10 mouse cellular contexts compared by ENCODE assay signal in the genomic region with DNA sequence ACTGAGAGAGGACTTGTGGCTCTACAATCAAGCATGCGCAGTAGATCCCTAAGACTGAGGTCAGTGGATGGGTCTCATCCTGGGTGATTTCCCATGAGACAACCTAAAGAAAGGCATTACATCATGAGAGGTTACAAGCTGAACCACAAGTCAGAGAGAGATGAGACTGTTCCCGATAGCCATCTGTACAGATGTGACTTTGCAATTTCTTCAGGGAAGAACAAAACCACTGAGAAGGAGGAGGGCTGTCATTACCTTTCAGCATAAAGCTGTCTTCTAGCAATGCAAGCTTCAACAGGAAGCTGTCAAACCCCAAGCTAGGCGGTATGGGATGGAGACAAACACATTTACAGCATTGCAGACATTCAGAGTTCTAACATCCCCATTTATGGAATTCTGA.
DNase-seq lines count a peak whose midpoint lies in the region; ATAC-seq and TF ChIP-seq lines count a peak whose summit lies in the region.
"Had no signal": no experiment of that assay in that cellular context is flagged by ENCODE, and none has a peak within 500 bp of the region (broad histone marks: within the 10 kb centered on the region; RNA-seq: fewer than 3 reads in every experiment).

No protein-coding gene starts in this region.

- no peaks in the 10 kb centered on the region for H3K36me3 ChIP-seq in heart, postnatal 0 days (replicated peaks; ENCODE audit: control insufficient read depth, insufficient read depth, low read length)
- H3K36me3 ChIP-seq in hindbrain, embryonic 11.5 days (ENCODE audit: control insufficient read depth, insufficient read depth, low read length): no peaks in the 10 kb centered on the region
- no peaks in the 10 kb centered on the region for H3K36me3 ChIP-seq in midbrain, embryonic 13.5 days

- intact Hi-C loops in heart, postnatal 25 days (cut with DNase I): no loop called here

- 44% methylated on average over 3 of the region's 3 CpGs for WGBS in heart, postnatal 0 days
- WGBS in hindbrain, embryonic 11.5 days: 76% methylated on average over 3 of the region's 3 CpGs
- 74% methylated on average over 3 of the region's 3 CpGs for WGBS in midbrain, embryonic 13.5 days

- no peak for ATAC-seq in heart, postnatal 0 days (ENCODE audit: insufficient read depth, low read depth)
- ATAC-seq in hindbrain, embryonic 11.5 days (ENCODE audit: low FRiP score): no peak
- ATAC-seq in midbrain, embryonic 13.5 days: no peak
- no peak for ATAC-seq in CD4-positive, CD25-positive, alpha-beta regulatory T cell, adult 4 months

- peak overlapping the region; percentile 91 for H3K27ac ChIP-seq in heart, postnatal 0 days (ENCODE audit: low read depth)
- no peak overlapping the region for H3K27ac ChIP-seq in hindbrain, embryonic 11.5 days (ENCODE audit: low read depth, low read length)
- peak overlapping the region; percentile 51 for H3K27ac ChIP-seq in midbrain, embryonic 13.5 days

- DNase-seq in heart, postnatal 0 days (ENCODE audit: low spot score): no peak
- no peak for DNase-seq in heart, postnatal 25 days (ENCODE audit: low spot score)
- DNase-seq in MEL-GATA-1-ER (ENCODE audit: extremely low read depth, low read depth): peak; percentile 20
- DNase-seq in hindbrain, embryonic 11.5 days (ENCODE audit: low spot score): no peak
- no peak for DNase-seq in right cerebral cortex, adult 18-20 months
- DNase-seq in left cerebral cortex, adult 18-20 months (ENCODE audit: low spot score in 2 of 2): no peak
- DNase-seq: cerebellum, adult 18-20 months; kidney, postnatal 36 days had no signal

- peak overlapping the region; percentile 55; the same call in 1 of the 2 replicates for H3K9ac ChIP-seq in heart, postnatal 0 days (replicated peaks; ENCODE audit: low read depth, low read length)
- H3K9ac ChIP-seq in hindbrain, embryonic 11.5 days (ENCODE audit: low read depth, low read length): no peak overlapping the region; the same call in 1 of the 2 replicates
- peak overlapping the region; percentile 82 for H3K9ac ChIP-seq in midbrain, embryonic 13.5 days (replicated peaks)

- no peak for TF ChIP-seq CTCF in heart, postnatal 0 days (IDR thresholded peaks at IDR 0.05; ENCODE audit: low read depth)

- peaks cover 44% of the 10 kb centered on the region for H3K4me1 ChIP-seq in heart, postnatal 0 days (ENCODE audit: control insufficient read depth, insufficient read depth)
- H3K4me1 ChIP-seq in hindbrain, embryonic 11.5 days (replicated peaks; ENCODE audit: control insufficient read depth, insufficient read depth, low read length): peaks cover 5% of the 10 kb centered on the region; the same call in 1 of the 2 replicates
- H3K4me1 ChIP-seq in midbrain, embryonic 13.5 days (replicated peaks): peaks cover 73% of the 10 kb centered on the region

- H3K4me3 ChIP-seq in heart, postnatal 0 days (ENCODE audit: low read depth, low read length): no peak overlapping the region
- H3K4me3 ChIP-seq in hindbrain, embryonic 11.5 days (ENCODE audit: low read depth, low read length): peak overlapping the region; percentile 49; the same call in 1 of the 2 replicates
- peak overlapping the region; percentile 70 for H3K4me3 ChIP-seq in midbrain, embryonic 13.5 days (replicated peaks)

- H3K4me2 ChIP-seq in heart, postnatal 0 days (ENCODE audit: low read depth, low read length): peak overlapping the region; percentile 90; the same call in 1 of the 2 replicates
- peak overlapping the region; percentile 48; the same call in 1 of the 2 replicates for H3K4me2 ChIP-seq in hindbrain, embryonic 11.5 days (replicated peaks; ENCODE audit: low read depth, low read length)
- H3K4me2 ChIP-seq in midbrain, embryonic 13.5 days (replicated peaks): peak overlapping the region; percentile 93

- no peak for TF ChIP-seq EP300 in heart, postnatal 0 days (IDR thresholded peaks at IDR 0.05; ENCODE audit: low read depth)

- no peaks in the 10 kb centered on the region for H3K9me3 ChIP-seq in heart, postnatal 0 days (replicated peaks; ENCODE audit: control insufficient read depth, low read length)
- no peaks in the 10 kb centered on the region for H3K9me3 ChIP-seq in hindbrain, embryonic 11.5 days (ENCODE audit: control insufficient read depth, low read length)
- H3K9me3 ChIP-seq in midbrain, embryonic 13.5 days: no peaks in the 10 kb centered on the region

- H3K27me3 ChIP-seq in heart, postnatal 0 days (ENCODE audit: control insufficient read depth, insufficient read depth, low read length): no peaks in the 10 kb centered on the region
- H3K27me3 ChIP-seq in hindbrain, embryonic 11.5 days (ENCODE audit: control insufficient read depth, insufficient read depth, low read length): no peaks in the 10 kb centered on the region
- no peaks in the 10 kb centered on the region for H3K27me3 ChIP-seq in midbrain, embryonic 13.5 days
